Mouse (Mus musculus) embryonic facial prominence, embryonic 15.5 days (tissue): ENCODE results near the gene Akr1c13. TPM values are rescaled to one million over a fixed set of nuclear protein-coding genes. Genes with fewer than 3 reads are reported as not detected.
"Not testable (repeated sequence)": the region's sequence is repeated elsewhere in the genome, so short reads cannot be mapped to it uniquely, and the experiment has no call there.

Source experiments
- ATAC-seq: fragments of 200-750 bp; cut with Nextera tagmentation; 2 replicates; pipeline ENCODE4 v1.8.0; 2017; ENCODE audit warnings: low read depth, moderate TSS enrichment; ENCODE audit not compliant: insufficient number of reproducible peaks, low FRiP score, low TSS enrichment
- H3K27ac ChIP-seq: fragments of 300-500 bp; sonication (generic); replicated peaks from 2 replicates; pipeline ENCODE4 v1.5.1; 2015; ENCODE audit warnings: mild to moderate bottlenecking, inconsistent platforms
- H3K27me3 ChIP-seq: fragments of 300-500 bp; sonication (generic); 2 replicates; pipeline ENCODE4 v1.6.1; 2015; ENCODE audit warnings: inconsistent platforms
- H3K36me3 ChIP-seq: fragments of 300-500 bp; sonication (generic); 2 replicates; pipeline ENCODE4 v1.6.1; 2015; ENCODE audit warnings: mild to moderate bottlenecking, inconsistent platforms
- H3K4me1 ChIP-seq: fragments of 300-500 bp; sonication (generic); 2 replicates; pipeline ENCODE4 v1.6.1; 2015; ENCODE audit warnings: inconsistent platforms
- H3K4me2 ChIP-seq: fragments of 300-500 bp; sonication (generic); replicated peaks from 2 replicates; pipeline ENCODE4 v1.6.1; 2015; ENCODE audit warnings: mild to moderate bottlenecking, inconsistent platforms
- H3K4me3 ChIP-seq: fragments of 300-500 bp; sonication (generic); replicated peaks from 2 replicates; pipeline ENCODE4 v1.5.1; 2015; ENCODE audit warnings: mild to moderate bottlenecking, inconsistent platforms
- H3K9ac ChIP-seq: fragments of 300-500 bp; sonication (generic); 2 replicates; pipeline ENCODE4 v1.6.1; 2015; ENCODE audit warnings: inconsistent platforms
- H3K9me3 ChIP-seq: fragments of 300-500 bp; sonication (generic); replicated peaks from 2 replicates; pipeline ENCODE4 v1.6.1; 2016; ENCODE audit warnings: inconsistent platforms
- WGBS: fragments of 180-500 bp; shearing (Covaris S2); methylation state at CpG from one replicate; pipeline ENCODE4 v1.1.7; 2015; 5-methylcytosine and 5-hydroxymethylcytosine counted together
- polyA plus RNA-seq: library from polyadenylated mRNA; unstranded; fragments of >200 nt; fragmentation: Nextera tagmentation; extraction: Ambion mirVana; gene quantifications from 2 replicates; pipeline ENCODE4 v1.2.1, GENCODE M21; 2015

The Akr1c13 gene
- polyA plus RNA-seq, result 2.2 and 2.4 TPM in 2 replicates

GRCm38 (mm10) chr13:4190904-4191303 is at the start of gene Akr1c13:
TSS of gene Akr1c13 (plus strand) at chr13:4191150.
- Histone ChIP-seq H3K9ac (no peak within 1 kb of the TSS), H3K4me1 (no peaks in the 10 kb centered on the region), H3K27me3 (no peaks in the 10 kb centered on the region), H3K4me2 (no peak within 1 kb of the TSS), H3K36me3 (no peaks in the 10 kb centered on the region), H3K9me3 (no peaks in the 10 kb centered on the region), H3K27ac (no peak within 1 kb of the TSS), H3K4me3 (no peak within 1 kb of the TSS)
- no peak for ATAC-seq
- 46% methylated on average over 3 of the region's 3 CpGs for WGBS

GRCm38 (mm10) chr13:4144261-4144660 is 46.7 kb upstream of the Akr1c13 start:
- H3K27me3 ChIP-seq, result no peaks in the 10 kb centered on the region
- H3K9ac ChIP-seq, result no peak overlapping the region
- no peak overlapping the region for H3K4me3 ChIP-seq
- no peak for ATAC-seq
- H3K36me3 ChIP-seq, result no peaks in the 10 kb centered on the region
- no peak overlapping the region for H3K27ac ChIP-seq
- no peaks in the 10 kb centered on the region for H3K9me3 ChIP-seq
- H3K4me1 ChIP-seq, result no peaks in the 10 kb centered on the region
- H3K4me2 ChIP-seq, result no peak overlapping the region
- 80% methylated on average over 1 of the region's 1 CpGs for WGBS

GRCm38 (mm10) chr13:4150518-4150917 is 40.4 kb upstream of the Akr1c13 start, which contains the start of gene Akr1c18:
TSS of gene Akr1c18 (minus strand) at chr13:4150654.
- no peak for ATAC-seq
- Histone ChIP-seq H3K27me3 (no peaks in the 10 kb centered on the region), H3K4me1 (no peaks in the 10 kb centered on the region), H3K9ac (no peak within 1 kb of the TSS), H3K4me3 (no peak within 1 kb of the TSS), H3K4me2 (no peak within 1 kb of the TSS), H3K9me3 (no peaks in the 10 kb centered on the region), H3K36me3 (no peaks in the 10 kb centered on the region), H3K27ac (no peak within 1 kb of the TSS)
- WGBS, result 74% methylated on average over 5 of the region's 5 CpGs

- no peak overlapping the region for H3K4me2 ChIP-seq
- H3K4me3 ChIP-seq, result no peak overlapping the region
- ATAC-seq, result no peak
- 56% methylated on average over 2 of the region's 2 CpGs for WGBS
- no peaks in the 10 kb centered on the region for H3K4me1 ChIP-seq
- H3K9me3 ChIP-seq, result no peaks in the 10 kb centered on the region
- H3K36me3 ChIP-seq, result no peaks in the 10 kb centered on the region
- no peak overlapping the region for H3K9ac ChIP-seq
- H3K27me3 ChIP-seq, result no peaks in the 10 kb centered on the region
- no peak overlapping the region for H3K27ac ChIP-seq
Measured at GRCm38 (mm10) chr13:4152908-4153307, 38.0 kb upstream of the Akr1c13 start.

- Histone ChIP-seq H3K9ac (no peak overlapping the region), H3K36me3 (no peaks in the 10 kb centered on the region), H3K27me3 (no peaks in the 10 kb centered on the region), H3K4me1 (no peaks in the 10 kb centered on the region), H3K4me2 (no peak overlapping the region), H3K27ac (no peak overlapping the region), H3K4me3 (no peak overlapping the region), H3K9me3 (no peaks in the 10 kb centered on the region)
- ATAC-seq, result no peak
- WGBS, result 71% methylated on average over 3 of the region's 3 CpGs
Measured at GRCm38 (mm10) chr13:4153593-4153992, 37.4 kb upstream of the Akr1c13 start.

- no peak overlapping the region for H3K4me2 ChIP-seq
- no peak for ATAC-seq
- no peak overlapping the region for H3K9ac ChIP-seq
- H3K4me1 ChIP-seq, result no peaks in the 10 kb centered on the region
- no peak overlapping the region for H3K4me3 ChIP-seq
- no peak overlapping the region for H3K27ac ChIP-seq
- H3K27me3 ChIP-seq, result no peaks in the 10 kb centered on the region
- 43% methylated on average over 2 of the region's 2 CpGs for WGBS
- no peaks in the 10 kb centered on the region for H3K9me3 ChIP-seq
- no peaks in the 10 kb centered on the region for H3K36me3 ChIP-seq
Measured at GRCm38 (mm10) chr13:4155286-4155685, 35.7 kb upstream of the Akr1c13 start.

GRCm38 (mm10) chr13:4168006-4168405 is 22.9 kb upstream of the Akr1c13 start:
- ATAC-seq, result no peak
- Histone ChIP-seq H3K27me3 (no peaks in the 10 kb centered on the region), H3K36me3 (no peaks in the 10 kb centered on the region), H3K9me3 (no peaks in the 10 kb centered on the region), H3K27ac (no peak overlapping the region), H3K4me3 (no peak overlapping the region), H3K4me1 (no peaks in the 10 kb centered on the region), H3K9ac (no peak overlapping the region), H3K4me2 (no peak overlapping the region)
- WGBS, result 27% methylated on average over 1 of the region's 1 CpGs

GRCm38 (mm10) chr13:4172978-4173377 is 18.0 kb upstream of the Akr1c13 start:
- no peaks in the 10 kb centered on the region for H3K9me3 ChIP-seq
- no peak for ATAC-seq
- 73% methylated on average over 2 of the region's 2 CpGs for WGBS

GRCm38 (mm10) chr13:4181321-4181720 is 9.6 kb upstream of the Akr1c13 start:
- ATAC-seq, H3K27ac ChIP-seq, H3K4me3 ChIP-seq, H3K27me3 ChIP-seq, H3K9ac ChIP-seq, H3K9me3 ChIP-seq, H3K4me1 ChIP-seq, H3K36me3 ChIP-seq, H3K4me2 ChIP-seq: not testable (repeated sequence)
- 88% methylated on average over 4 of the region's 4 CpGs for WGBS

More at GRCm38 (mm10) chr13:4172978-4173377, 18.0 kb upstream of the Akr1c13 start:
- no peak overlapping the region for H3K27ac ChIP-seq
- no peak overlapping the region for H3K4me3 ChIP-seq
- H3K4me1 ChIP-seq, result no peaks in the 10 kb centered on the region
- no peaks in the 10 kb centered on the region for H3K36me3 ChIP-seq
- no peaks in the 10 kb centered on the region for H3K27me3 ChIP-seq
- H3K9ac ChIP-seq, result no peak overlapping the region
- no peak overlapping the region for H3K4me2 ChIP-seq

- Histone ChIP-seq H3K36me3 (no peaks in the 10 kb centered on the region), H3K27me3 (no peaks in the 10 kb centered on the region), H3K4me3 (no peak overlapping the region), H3K4me2 (no peak overlapping the region), H3K4me1 (no peaks in the 10 kb centered on the region), H3K9me3 (no peaks in the 10 kb centered on the region), H3K9ac (no peak overlapping the region), H3K27ac (no peak overlapping the region)
- WGBS, result 59% methylated on average over 9 of the region's 9 CpGs
- ATAC-seq, result no peak
Measured at GRCm38 (mm10) chr13:4183116-4183515, 7.8 kb upstream of the Akr1c13 start.

GRCm38 (mm10) chr13:4186641-4187411 is 4.1 kb upstream of the Akr1c13 start:
- 71% methylated on average over 7 of the region's 7 CpGs for WGBS

GRCm38 (mm10) chr13:4188174-4188573 is 2.8 kb upstream of the Akr1c13 start:
- ATAC-seq, result no peak
- no peaks in the 10 kb centered on the region for H3K27me3 ChIP-seq
- no peak overlapping the region for H3K27ac ChIP-seq
- WGBS, result 89% methylated on average over 2 of the region's 2 CpGs
- no peak overlapping the region for H3K4me2 ChIP-seq
- no peak overlapping the region for H3K9ac ChIP-seq
- H3K36me3 ChIP-seq, result no peaks in the 10 kb centered on the region
- no peaks in the 10 kb centered on the region for H3K4me1 ChIP-seq
- H3K9me3 ChIP-seq, result no peaks in the 10 kb centered on the region
- H3K4me3 ChIP-seq, result no peak overlapping the region

More at GRCm38 (mm10) chr13:4186641-4187411, 4.1 kb upstream of the Akr1c13 start:
- not testable (repeated sequence) for H3K4me2 ChIP-seq, H3K36me3 ChIP-seq, H3K9ac ChIP-seq, H3K27me3 ChIP-seq, H3K9me3 ChIP-seq, ATAC-seq, H3K27ac ChIP-seq, H3K4me1 ChIP-seq, H3K4me3 ChIP-seq
